Mouse (Mus musculus) G1E (cell line): ENCODE results near the gene Slc9a7.

Source experiments
- CTCF ChIP-seq: IDR thresholded peaks from 2 replicates; pipeline ENCODE4 v1.5.1; 2012; ENCODE audit warnings: low read depth, low read length, inconsistent platforms, mixed read lengths
- GATA1 ChIP-seq: IDR thresholded peaks from 2 replicates; pipeline ENCODE4 v1.6.1; 2012; ENCODE audit warnings: borderline replicate concordance, low read length, inconsistent platforms, mixed read lengths
- TAL1 ChIP-seq: conservative IDR thresholded peaks from 2 replicates; pipeline ENCODE4 v1.6.1; 2012; ENCODE audit warnings: low read depth, low read length, inconsistent platforms, mixed read lengths

- TF ChIP-seq CTCF = no peak
- TF ChIP-seq GATA1 = no peak
- no peak for TF ChIP-seq TAL1
These were observed 123.2 kb downstream of the Slc9a7 start for GRCm38 (mm10) chrX:20168430-20168829.
